Mouse (Mus musculus): ENCODE data around the gene Lpcat3.

- TF ChIP-seq CTCF (conservative IDR thresholded peaks at IDR 0.05; ENCODE audit: low read length) (no peak), POU5F1 (IDR thresholded peaks at IDR 0.05; ENCODE audit: borderline replicate concordance, low read length) (no peak)
Measured at GRCm38 (mm10) chr6:124663424-124663795, 583 bp downstream of the Lpcat3 start.

Measured in E14TG2a.4 (cell line).